Mouse (Mus musculus): Measurements from ENCODE around the gene Cln6.

Cln6 gene

DNA sequence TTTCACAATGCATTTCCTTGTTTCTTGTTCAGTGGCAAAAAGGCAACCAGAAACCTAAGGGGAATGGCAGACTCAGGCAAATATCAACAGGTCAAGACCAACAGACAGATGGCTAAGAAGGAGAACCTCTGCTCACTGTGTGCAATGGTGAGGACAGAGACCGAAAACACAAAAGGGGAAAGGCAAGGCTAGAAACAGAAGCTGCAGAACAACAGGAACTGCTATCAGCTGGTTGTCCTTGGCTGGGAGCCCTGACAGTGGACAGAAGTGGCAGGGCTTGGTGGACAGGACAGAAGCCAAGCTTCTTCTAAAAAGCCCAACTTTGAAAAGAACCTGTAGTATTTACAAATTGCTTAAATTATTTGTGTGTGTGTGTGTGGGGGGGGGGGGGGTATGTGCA, 55.9 kb downstream of the Cln6 start:
- DNase-seq (ENCODE audit: low spot score) = no peak
